Mouse (Mus musculus) CD4-positive, CD25-positive, alpha-beta regulatory T cell (primary cell): ENCODE measurements around the gene Serpina3b. TPM values are rescaled to one million over a fixed set of nuclear protein-coding genes. Genes with fewer than 3 reads are reported as not detected.

Experiments
- polyA plus RNA-seq: library from polyadenylated mRNA; unstranded; fragments of 100-300 nt; shearing (Covaris generic); gene quantifications from one replicate; pipeline ENCODE4 v1.2.1, GENCODE M21; 2017

The Serpina3b gene
- not detected for polyA plus RNA-seq

DNA sequence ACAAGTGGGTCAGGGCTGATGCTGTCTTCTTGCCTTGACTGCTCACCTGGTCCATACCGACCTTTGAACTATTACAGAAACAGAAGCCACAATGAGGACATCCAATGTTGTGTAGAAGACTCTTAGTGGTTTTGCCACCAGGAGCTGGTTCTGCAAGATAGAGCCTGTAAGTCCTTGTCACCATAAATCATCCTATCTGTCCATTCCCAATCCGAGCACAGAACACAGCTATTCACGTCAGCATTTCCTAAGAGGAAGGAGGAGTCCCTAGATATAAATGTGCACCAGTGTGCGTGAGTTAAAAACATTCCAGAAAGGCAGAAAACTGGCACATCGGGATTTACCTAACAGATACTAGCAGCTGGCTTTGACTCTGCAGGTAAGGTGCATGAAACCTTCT lies at the start of gene Serpina3b:
Gene Serpina3b, plus strand, starts transcription at position 301 of the 400 bp plus-strand sequence.

DNA sequence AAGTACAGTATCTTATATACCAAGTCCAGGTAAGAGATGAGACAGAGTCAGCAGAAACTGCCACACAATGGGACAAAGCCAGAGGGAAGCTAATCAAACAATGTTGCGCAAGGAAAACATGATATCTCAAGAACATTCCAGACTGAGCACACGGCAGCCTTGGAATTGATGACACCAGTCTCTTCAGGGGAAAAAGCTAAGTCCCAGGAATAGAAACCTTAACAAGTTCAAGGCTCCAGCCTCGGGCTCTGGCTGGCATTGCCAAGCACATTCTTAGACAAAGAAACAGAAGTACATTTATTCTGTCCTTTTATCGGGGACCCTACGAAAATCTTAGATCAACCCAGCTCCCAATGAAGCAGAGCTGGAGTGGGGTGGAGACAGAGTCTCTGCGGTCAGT lies 27.0 kb upstream of the Serpina3b start, which contains the start of gene Serpina5:
Gene Serpina5, plus strand, starts transcription at position 346 of the 400 bp plus-strand sequence.

DNA sequence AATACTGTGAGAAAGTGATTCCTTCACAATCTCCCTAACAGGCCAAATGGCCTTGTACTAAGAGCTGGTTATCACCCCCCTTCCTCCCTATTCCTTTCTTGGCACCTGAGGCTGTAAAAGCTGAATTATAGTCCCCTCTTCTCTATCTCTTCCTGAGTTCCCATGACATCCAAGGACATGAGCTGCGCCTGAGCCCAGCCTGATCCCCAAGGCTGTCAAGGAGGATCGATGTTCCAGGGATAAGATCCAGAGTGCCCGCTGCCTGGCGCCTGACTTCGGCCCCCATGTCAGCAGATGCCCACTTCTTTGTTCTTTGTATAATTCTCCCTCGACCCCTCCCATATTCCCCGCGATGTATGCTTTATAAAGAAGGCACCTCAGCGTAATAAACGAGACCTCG lies 15.5 kb upstream of the Serpina3b start, which contains the start of gene Serpina3a:
Gene Serpina3a, plus strand, starts transcription at position 392 of the 400 bp plus-strand sequence.

DNA sequence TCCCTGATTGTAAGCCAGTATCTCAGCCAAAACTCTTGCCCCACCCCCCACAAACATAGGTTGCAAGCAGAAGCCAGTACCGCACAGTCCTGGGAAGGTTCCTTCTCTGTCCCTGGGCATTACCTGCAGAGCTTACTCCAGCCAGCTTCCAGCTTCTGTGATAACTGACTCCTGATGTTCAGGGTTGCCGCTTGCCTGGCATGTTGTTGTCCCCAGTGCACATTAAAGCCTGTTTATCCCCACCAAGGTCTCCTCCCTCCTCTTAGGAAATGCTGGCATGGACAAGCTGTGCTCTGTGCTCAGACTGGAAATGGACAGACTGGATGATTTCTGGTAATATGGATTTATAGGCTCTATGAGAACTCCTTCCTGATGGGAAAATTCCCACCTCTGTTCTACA lies 25.9 kb downstream of the Serpina3b start, which contains the start of gene Serpina3c:
Gene Serpina3c, minus strand, starts transcription at position 215 of the 400 bp plus-strand sequence.

Other genes with a start within 250 kb of the Serpina3b start
- not detected for gene Serpina1c, start 223.1 kb upstream of the Serpina3b start, polyA plus RNA-seq
- not detected for gene Serpina1e, start 169.0 kb upstream of the Serpina3b start, polyA plus RNA-seq
- not detected for gene Serpina11, start 138.0 kb upstream of the Serpina3b start, polyA plus RNA-seq
- 0.43 TPM for gene Serpina9, start 114.2 kb upstream of the Serpina3b start, polyA plus RNA-seq
- gene Serpina12, start 83.6 kb upstream of the Serpina3b start, polyA plus RNA-seq: not detected
- gene Serpina5, start 26.9 kb upstream of the Serpina3b start, polyA plus RNA-seq: not detected
- gene Serpina3a, start 15.3 kb upstream of the Serpina3b start, polyA plus RNA-seq: not detected
- gene Serpina3c, start 25.9 kb downstream of the Serpina3b start, polyA plus RNA-seq: not detected
- gene Serpina3f, start 86.5 kb downstream of the Serpina3b start, polyA plus RNA-seq: 4.4 TPM
- gene Serpina3g, start 108.2 kb downstream of the Serpina3b start, polyA plus RNA-seq: 133 TPM
- gene Serpina3i, start 135.1 kb downstream of the Serpina3b start, polyA plus RNA-seq: not detected
- not detected for gene Serpina3j, start 186.6 kb downstream of the Serpina3b start, polyA plus RNA-seq
- not detected for gene Serpina3k, start 210.5 kb downstream of the Serpina3b start, polyA plus RNA-seq
- gene Serpina3m, start 210.5 kb downstream of the Serpina3b start, polyA plus RNA-seq: not detected